ENCODE assay signal across 27 mouse cellular contexts in genomic region chr8:94258881-94259280, GRCm38 (mm10).
"Had no signal": no experiment of that assay in that cellular context is flagged by ENCODE, and none has a peak within 500 bp of the region (broad histone marks: within the 10 kb centered on the region; RNA-seq: fewer than 3 reads in every experiment).

No protein-coding gene starts in this region.

- DNase-seq: gastrocnemius, adult 2 months; gastrocnemius, postnatal 10 days; gastrocnemius, postnatal 25 days; heart, adult 2 months; heart, postnatal 14 days; heart, postnatal 36 days; kidney, adult 18-20 months; kidney, adult 8-10 months; kidney, postnatal 14 days; kidney, postnatal 36 days; layer of hippocampus, adult 9-11 months; layer of hippocampus, postnatal 36 days; liver had no signal

- H3K27ac ChIP-seq: gastrocnemius, adult 2 months; heart, adult 2 months; heart, embryonic 13.5 days; heart, embryonic 15.5 days; hindbrain, embryonic 10.5 days; hindbrain, embryonic 12.5 days; hindbrain, embryonic 14.5 days; intestine, embryonic 15.5 days; kidney, embryonic 15.5 days; kidney, postnatal 0 days; limb, embryonic 10.5 days; limb, embryonic 12.5 days had no signal

- H3K4me1 ChIP-seq: heart, embryonic 13.5 days; heart, embryonic 15.5 days; hindbrain, embryonic 10.5 days; hindbrain, embryonic 12.5 days; intestine, embryonic 15.5 days; kidney, embryonic 15.5 days; limb, embryonic 10.5 days; limb, embryonic 12.5 days had no signal

- ATAC-seq: hindbrain, embryonic 16.5 days; inflammation-experienced regulatory T-cells, adult 6 months; intestine, embryonic 15.5 days; intestine, postnatal 0 days had no signal

- H3K27me3 ChIP-seq: heart, embryonic 13.5 days; heart, embryonic 15.5 days; hindbrain, embryonic 12.5 days; intestine, embryonic 15.5 days; kidney, embryonic 15.5 days; limb, embryonic 12.5 days had no signal

- H3K4me3 ChIP-seq: gastrocnemius, adult 2 months; heart, adult 2 months; heart, embryonic 13.5 days; heart, embryonic 15.5 days; hindbrain, embryonic 10.5 days; hindbrain, embryonic 12.5 days; intestine, embryonic 15.5 days; kidney, embryonic 15.5 days; limb, embryonic 10.5 days; limb, embryonic 12.5 days had no signal

- H3K9me3 ChIP-seq: heart, embryonic 13.5 days; heart, embryonic 15.5 days; hindbrain, embryonic 10.5 days; hindbrain, embryonic 12.5 days; intestine, embryonic 15.5 days; kidney, embryonic 15.5 days; limb, embryonic 10.5 days; limb, embryonic 12.5 days had no signal

- H3K36me3 ChIP-seq: heart, embryonic 13.5 days; heart, embryonic 15.5 days; hindbrain, embryonic 10.5 days; hindbrain, embryonic 12.5 days; intestine, embryonic 15.5 days; kidney, embryonic 15.5 days; limb, embryonic 10.5 days; limb, embryonic 12.5 days had no signal

- H3K4me2 ChIP-seq: heart, embryonic 11.5 days; heart, embryonic 13.5 days; heart, embryonic 15.5 days; hindbrain, embryonic 12.5 days; hindbrain, embryonic 14.5 days; intestine, embryonic 15.5 days; kidney, embryonic 15.5 days; limb, embryonic 12.5 days had no signal

- H3K9ac ChIP-seq: heart, embryonic 13.5 days; heart, embryonic 15.5 days; hindbrain, embryonic 12.5 days; hindbrain, embryonic 14.5 days; intestine, embryonic 15.5 days; kidney, embryonic 15.5 days; limb, embryonic 12.5 days had no signal
